Mouse (Mus musculus): ENCODE measurements around the gene Ephb1. TPM values are rescaled to one million over a fixed set of nuclear protein-coding genes. Genes with fewer than 3 reads are reported as not detected.

Gene Ephb1
- total RNA-seq, 2 experiments from 2014 or later, result 0.59 to 1.4 TPM

DNA sequence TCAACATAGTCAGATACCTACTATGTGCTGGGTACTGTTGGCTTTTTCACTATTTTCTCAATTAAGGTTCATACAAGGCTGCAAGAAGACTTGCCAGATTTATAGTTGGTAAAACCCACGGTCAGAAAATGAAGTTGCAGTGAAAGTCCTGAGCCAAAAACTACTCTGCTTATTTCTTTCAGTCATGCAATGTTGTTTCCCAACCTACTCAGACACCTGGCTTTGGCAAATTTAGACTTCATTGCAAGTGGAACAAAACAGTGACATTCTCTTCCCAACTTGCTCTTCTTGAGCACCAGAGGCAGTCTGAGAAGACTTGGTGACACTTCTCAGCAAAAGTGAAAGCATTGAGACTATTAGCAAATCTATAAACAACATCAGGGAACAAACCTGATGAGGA, 479.2 kb downstream of the Ephb1 start:
- intact Hi-C loops (cut with DNase I), result no loop called here
- DNase-seq, result no peak

Small RNA genes lying within 50 kb of the gene (microRNA-seq; reads per million reads assigned to microRNA genes)
- gene Mir7243, result 0 reads per million in 2 experiments

Other genes with a start within 250 kb of the Ephb1 start
- 10 to 100 TPM; 78.9 to 87.7 TPM for gene Ky, start 151.1 kb upstream of the Ephb1 start, total RNA-seq (2021)